Mouse (Mus musculus) kidney, adult 18-20 months (tissue): ENCODE data around the gene Pdyn.

ENCODE experiments used
- DNase-seq: peaks from one replicate; pipeline ENCODE4 v3.0.0; 2021

The Pdyn gene

DNA sequence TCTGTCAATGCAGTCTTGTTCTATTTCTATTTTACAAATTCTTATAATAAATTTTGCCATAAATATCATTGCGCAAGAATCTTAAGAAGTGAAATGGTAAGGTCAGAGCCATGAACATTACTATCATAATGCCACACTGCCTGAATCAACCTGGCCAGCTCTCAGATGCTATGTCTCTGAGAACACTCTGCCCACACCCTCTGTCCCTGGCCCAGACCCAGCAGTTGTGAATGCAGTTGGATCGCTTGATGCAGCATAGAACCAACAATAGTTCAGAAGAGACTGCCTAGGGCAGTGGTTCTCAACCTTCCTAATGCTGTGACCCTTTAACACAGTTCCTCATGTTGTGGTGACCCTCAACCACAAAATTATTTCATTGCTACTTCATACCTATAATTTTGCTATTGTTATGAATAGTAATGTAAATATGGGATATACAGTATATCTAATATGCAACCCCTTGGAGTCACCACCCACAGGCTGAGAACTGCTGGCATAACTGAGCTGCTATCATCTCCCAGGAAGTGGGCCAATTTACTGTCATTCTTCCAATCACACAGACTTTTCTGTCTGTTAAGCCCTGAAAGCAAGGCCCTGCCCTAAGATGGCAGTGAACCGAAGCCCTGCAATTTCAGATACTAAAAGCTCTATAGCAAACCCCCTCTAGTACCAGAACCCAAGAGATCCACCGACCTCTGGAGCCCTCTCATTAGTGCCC, 45.3 kb downstream of the Pdyn start:
- DNase-seq: no peak

DNA sequence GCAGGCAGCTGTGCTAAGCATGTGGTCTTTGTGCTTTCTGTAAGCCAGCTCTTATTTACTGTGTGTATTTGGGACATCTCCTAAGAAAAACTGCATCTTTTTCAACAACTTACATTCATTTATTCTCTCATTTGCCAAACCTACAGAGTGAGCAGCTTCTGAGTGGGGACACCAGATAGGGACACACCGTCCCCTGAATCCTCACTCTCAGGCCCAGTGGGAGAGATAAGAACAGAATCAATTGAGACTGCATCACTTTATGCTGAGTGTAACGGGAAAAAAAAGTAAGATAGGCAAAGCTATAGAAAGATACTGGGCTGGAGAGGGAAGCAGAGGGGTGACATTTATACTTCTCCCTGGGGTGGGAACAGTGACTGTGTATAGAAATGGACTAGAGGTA, 46.0 kb downstream of the Pdyn start:
- no peak for DNase-seq

DNA sequence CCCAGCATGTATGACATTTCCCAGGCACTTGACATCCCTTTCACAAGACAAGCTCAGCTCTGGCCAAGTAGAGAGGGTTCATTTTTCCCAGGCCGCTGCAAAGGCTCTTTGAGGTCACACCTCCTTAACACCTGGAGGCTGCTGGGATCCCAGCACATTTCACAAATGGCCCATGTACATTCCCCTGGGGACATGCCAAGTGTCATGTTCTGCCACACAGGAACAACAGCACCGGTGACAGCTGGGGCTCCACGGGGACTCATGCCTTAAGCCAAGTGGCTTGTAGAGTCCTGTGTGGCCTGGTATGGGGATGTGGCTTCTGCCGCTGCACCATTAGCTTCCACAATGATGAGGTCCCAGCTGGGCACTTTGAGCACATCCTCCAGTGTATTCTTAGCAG, 47.0 kb downstream of the Pdyn start:
- DNase-seq: no peak
